Comparison of ENCODE assay signal across 10 mouse cellular contexts in the genomic region with DNA sequence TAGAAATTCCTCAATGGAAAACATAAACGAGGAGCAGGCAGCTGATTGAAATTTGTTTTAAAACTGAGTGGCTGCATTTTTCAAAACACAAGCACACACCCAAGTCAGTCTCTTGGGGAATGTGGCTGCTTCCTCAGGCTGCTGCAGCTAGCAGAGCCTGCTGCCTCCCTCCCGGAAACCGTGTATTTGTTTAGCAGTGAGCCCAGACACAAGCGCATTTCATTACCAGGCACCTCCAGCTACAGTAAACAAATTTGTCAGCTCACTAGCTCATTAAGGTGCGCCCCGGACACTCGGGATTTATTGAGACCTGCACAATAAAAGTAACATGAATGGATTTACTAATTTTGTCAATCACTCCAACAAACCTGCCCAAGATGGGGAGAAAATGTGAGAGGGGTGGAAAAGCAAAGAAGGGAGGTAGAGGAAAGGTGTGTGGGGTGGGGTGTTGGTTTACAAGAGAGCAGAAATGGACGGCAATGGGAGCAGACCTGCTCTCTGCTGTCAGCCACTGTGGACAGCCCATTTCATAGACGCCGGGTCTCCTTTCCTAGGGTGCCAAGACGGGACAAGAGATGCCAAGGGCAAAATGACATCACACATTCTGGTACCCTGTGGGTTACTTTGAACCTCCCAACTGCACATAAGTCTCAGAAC.
DNase-seq lines count a peak whose midpoint lies in the region; ATAC-seq and TF ChIP-seq lines count a peak whose summit lies in the region.
"Had no signal": no experiment of that assay in that cellular context is flagged by ENCODE, and none has a peak within 500 bp of the region (broad histone marks: within the 10 kb centered on the region; RNA-seq: fewer than 3 reads in every experiment).

No protein-coding gene starts in this region.

- H3K4me2 ChIP-seq in neural tube, embryonic 13.5 days = no peak overlapping the region
- no peak overlapping the region for H3K4me2 ChIP-seq in hindbrain, embryonic 12.5 days (replicated peaks)
- no peak overlapping the region for H3K4me2 ChIP-seq in lung, embryonic 14.5 days
- H3K4me2 ChIP-seq: heart, embryonic 13.5 days had no signal

- no peaks in the 10 kb centered on the region for H3K9me3 ChIP-seq in neural tube, embryonic 13.5 days
- H3K9me3 ChIP-seq in hindbrain, embryonic 12.5 days (replicated peaks) = no peaks in the 10 kb centered on the region
- H3K9me3 ChIP-seq in lung, embryonic 14.5 days (ENCODE audit: low read depth, low read length) = no peaks in the 10 kb centered on the region
- H3K9me3 ChIP-seq: heart, embryonic 13.5 days had no signal

- no peak for DNase-seq in neural tube, embryonic 10.5 days (ENCODE audit: extremely low spot score, low spot score)
- peak; percentile 62 for DNase-seq in lung, embryonic 14.5 days
- peak; percentile 58 for DNase-seq in yolk sac, embryonic 10.5 days (ENCODE audit: low spot score)
- DNase-seq in right cerebral cortex, postnatal 25 days = no peak
- DNase-seq in cerebellum, postnatal 14 days = no peak
- no peak for DNase-seq in cerebellum, adult 18-20 months
- DNase-seq: liver had no signal

- no peak overlapping the region for H3K9ac ChIP-seq in neural tube, embryonic 13.5 days
- H3K9ac ChIP-seq in hindbrain, embryonic 12.5 days = no peak overlapping the region
- H3K9ac ChIP-seq in lung, embryonic 14.5 days = no peak overlapping the region
- H3K9ac ChIP-seq: heart, embryonic 13.5 days had no signal

- no peaks in the 10 kb centered on the region for H3K36me3 ChIP-seq in neural tube, embryonic 13.5 days
- H3K36me3 ChIP-seq in hindbrain, embryonic 12.5 days = no peaks in the 10 kb centered on the region
- H3K36me3 ChIP-seq in lung, embryonic 14.5 days (ENCODE audit: insufficient read depth) = no peaks in the 10 kb centered on the region
- H3K36me3 ChIP-seq: heart, embryonic 13.5 days had no signal

- no peak for TF ChIP-seq CTCF in lung, embryonic 14.5 days (IDR thresholded peaks at IDR 0.05; ENCODE audit: low read depth)

- 8% methylated on average over 11 of the region's 11 CpGs for WGBS in neural tube, embryonic 13.5 days
- WGBS in hindbrain, embryonic 12.5 days = 14% methylated on average over 11 of the region's 11 CpGs
- WGBS in lung, embryonic 14.5 days = 15% methylated on average over 11 of the region's 11 CpGs

- no peak overlapping the region for H3K4me3 ChIP-seq in neural tube, embryonic 13.5 days
- no peak overlapping the region for H3K4me3 ChIP-seq in hindbrain, embryonic 12.5 days
- H3K4me3 ChIP-seq in lung, embryonic 14.5 days (ENCODE audit: low read depth, low read length) = no peak overlapping the region
- H3K4me3 ChIP-seq: heart, embryonic 13.5 days had no signal

- H3K4me1 ChIP-seq in neural tube, embryonic 13.5 days (replicated peaks) = peaks cover 70% of the 10 kb centered on the region
- peaks cover 60% of the 10 kb centered on the region for H3K4me1 ChIP-seq in hindbrain, embryonic 12.5 days
- peaks cover 8% of the 10 kb centered on the region; the same call in 1 of the 2 replicates for H3K4me1 ChIP-seq in lung, embryonic 14.5 days (ENCODE audit: insufficient read depth)

- H3K27ac ChIP-seq in neural tube, embryonic 13.5 days (replicated peaks) = peak overlapping the region; percentile 46; the same call in 1 of the 2 replicates
- peak overlapping the region; percentile 67; the same call in 1 of the 2 replicates for H3K27ac ChIP-seq in hindbrain, embryonic 12.5 days
- no peak overlapping the region for H3K27ac ChIP-seq in lung, embryonic 14.5 days (ENCODE audit: low read depth)
- H3K27ac ChIP-seq: heart, embryonic 13.5 days had no signal

- H3K27me3 ChIP-seq in neural tube, embryonic 13.5 days = peaks cover 45% of the 10 kb centered on the region
- H3K27me3 ChIP-seq in hindbrain, embryonic 12.5 days = no peaks in the 10 kb centered on the region
- 0 out of 2 replicates have a peak, but pooled peaks cover 5% of the 10 kb centered on the region for H3K27me3 ChIP-seq in lung, embryonic 14.5 days (ENCODE audit: insufficient read depth, low read length)

- ATAC-seq in neural tube, embryonic 13.5 days (ENCODE audit: low read depth) = no peak
- no peak for ATAC-seq in hindbrain, embryonic 12.5 days (ENCODE audit: low FRiP score)
- ATAC-seq in lung, embryonic 14.5 days (ENCODE audit: insufficient read depth) = no peak

Comparison
In these comparisons a context has a peak if more than half of its experiments do, and no peak if none do; other contexts are left out.
1. DNase-seq: peak in lung, embryonic 14.5 days (single experiment) and yolk sac, embryonic 10.5 days (single experiment); none in neural tube, embryonic 10.5 days (single experiment), right cerebral cortex, postnatal 25 days (single experiment), cerebellum, postnatal 14 days (0 of 2) and cerebellum, adult 18-20 months (0 of 2).